Mouse (Mus musculus) left cerebral cortex, postnatal 14 days (tissue): ENCODE results near the gene Gm5105. TPM values are rescaled to one million over a fixed set of nuclear protein-coding genes. Genes with fewer than 3 reads are reported as not detected.

Experiments used
- DNase-seq, 2 experiments: peaks; one replicate each; pipeline ENCODE4 v3.0.0; 2021 to 2022; ENCODE audit warnings: low spot score in 2 of 2, mixed read lengths in 1 of 2
- intact Hi-C: fragments of 180-260 bp; cut with DNase I; formaldehyde crosslinking; loops from one replicate; pipeline ENCODE4 v1.15.1; 2025
- long read RNA-seq, 2 experiments: library from polyadenylated mRNA; stranded (forward); transcript quantifications; one replicate each; pipeline ENCODE4 v2.0.0; 2021
- total RNA-seq, 2 experiments: library from RNA; stranded (reverse); gene quantifications; 2 replicates each; pipeline ENCODE4 v1.2.3; 2021

Gene Gm5105
- total RNA-seq: not detected
- long read RNA-seq, experiment 1, partial matches to known transcripts: 0 of 1 reads
- long read RNA-seq, experiment 1, other reads (novel, unspliced or antisense): 1 of 1 reads
- long read RNA-seq, experiment 2: 0 reads

- DNase-seq: no peak
- intact Hi-C loops: no loop called here
Measured at GRCm38 (mm10) chr3:138067288-138067687, at the start of gene Gm5105. TSS of gene Gm5105 (minus strand) at chr3:138067388.

- no peak for DNase-seq
- intact Hi-C loops: no loop called here
Measured at GRCm38 (mm10) chr3:138116871-138117270, 49.7 kb upstream of the Gm5105 start.

GRCm38 (mm10) chr3:138114106-138114505 is 46.9 kb upstream of the Gm5105 start:
- intact Hi-C loops: no loop called here
- no peak for DNase-seq

- intact Hi-C loops: no loop called here
- no peak for DNase-seq
Measured at GRCm38 (mm10) chr3:138110910-138111782, 44.0 kb upstream of the Gm5105 start.

GRCm38 (mm10) chr3:138106887-138107286 is 39.7 kb upstream of the Gm5105 start:
- intact Hi-C loops: no loop called here
- DNase-seq: no peak

GRCm38 (mm10) chr3:138105056-138105455 is 37.9 kb upstream of the Gm5105 start:
- intact Hi-C loops: no loop called here
- DNase-seq: no peak

- no peak for DNase-seq
- intact Hi-C loops: no loop called here
Measured at GRCm38 (mm10) chr3:138103690-138104089, 36.5 kb upstream of the Gm5105 start.

- intact Hi-C loops: no loop called here
- no peak for DNase-seq
Measured at GRCm38 (mm10) chr3:138101936-138102335, 34.7 kb upstream of the Gm5105 start.

- no peak for DNase-seq
- intact Hi-C loops: no loop called here
Measured at GRCm38 (mm10) chr3:138097718-138098117, 30.5 kb upstream of the Gm5105 start.

- DNase-seq: no peak
- intact Hi-C loops: no loop called here
Measured at GRCm38 (mm10) chr3:138096263-138097028, 29.3 kb upstream of the Gm5105 start.

- no peak for DNase-seq
- intact Hi-C loops: no loop called here
Measured at GRCm38 (mm10) chr3:138095718-138096117, 28.5 kb upstream of the Gm5105 start.

- peak; percentile 56 to 69 for DNase-seq
- intact Hi-C loops: no loop called here
Measured at GRCm38 (mm10) chr3:138095301-138095700, 28.1 kb upstream of the Gm5105 start.

- intact Hi-C loops: no loop called here
- no peak for DNase-seq
Measured at GRCm38 (mm10) chr3:138083896-138084295, 16.7 kb upstream of the Gm5105 start.

- peak; percentile 45 to 59 for DNase-seq
- intact Hi-C loops: no loop called here
Measured at GRCm38 (mm10) chr3:138083073-138083637, 16.0 kb upstream of the Gm5105 start.

- DNase-seq: no peak
- intact Hi-C loops: loop anchor here (5.0 kb wide), 1 partner anchor 64 kb away; the partner anchor contains the start of genes Mttp and Trmt10a
Measured at GRCm38 (mm10) chr3:138078701-138079100, 11.5 kb upstream of the Gm5105 start.

- DNase-seq: no peak
- intact Hi-C loops: loop anchor here (5.0 kb wide), 1 partner anchor 65 kb away; the partner anchor contains the start of genes Mttp and Trmt10a
Measured at GRCm38 (mm10) chr3:138077476-138078340, 10.5 kb upstream of the Gm5105 start.

- peak in 1 of 2 experiments; percentile 49 for DNase-seq
- intact Hi-C loops: loop anchor here (5.0 kb wide), 1 partner anchor 67 kb away; the partner anchor contains the start of genes Mttp and Trmt10a
Measured at GRCm38 (mm10) chr3:138075209-138075608, 8.0 kb upstream of the Gm5105 start.

GRCm38 (mm10) chr3:138074214-138074613 is 7.0 kb upstream of the Gm5105 start:
- no peak for DNase-seq
- intact Hi-C loops: no loop called here
